Mouse (Mus musculus) forebrain, embryonic 15.5 days (tissue): Measurements from ENCODE around the gene Ankrd33b. TPM values are rescaled to one million over a fixed set of nuclear protein-coding genes. Genes with fewer than 3 reads are reported as not detected.

ENCODE experiments used
- ATAC-seq: fragments of 200-750 bp; cut with Nextera tagmentation; replicated peaks from 2 replicates; pipeline ENCODE4 v1.8.0; 2017; ENCODE audit warnings: mild to moderate bottlenecking, moderate TSS enrichment, moderate library complexity
- H3K27ac ChIP-seq: fragments of 300-500 bp; sonication (generic); replicated peaks from 2 replicates; pipeline ENCODE4 v1.5.1; 2015; ENCODE audit warnings: mild to moderate bottlenecking, inconsistent platforms
- H3K27me3 ChIP-seq: fragments of 300-500 bp; sonication (generic); 2 replicates; pipeline ENCODE4 v1.6.1; 2015; ENCODE audit warnings: inconsistent platforms
- H3K36me3 ChIP-seq: fragments of 300-500 bp; sonication (generic); 2 replicates; pipeline ENCODE4 v1.6.1; 2015; ENCODE audit warnings: mild to moderate bottlenecking, inconsistent platforms
- H3K4me1 ChIP-seq: fragments of 300-500 bp; sonication (generic); 2 replicates; pipeline ENCODE4 v1.6.1; 2015; ENCODE audit warnings: inconsistent platforms
- H3K4me2 ChIP-seq: fragments of 300-500 bp; sonication (generic); replicated peaks from 2 replicates; pipeline ENCODE4 v1.6.1; 2015; ENCODE audit warnings: mild to moderate bottlenecking, inconsistent platforms
- H3K4me3 ChIP-seq: fragments of 300-500 bp; sonication (generic); 2 replicates; pipeline ENCODE4 v1.5.1; 2015; ENCODE audit warnings: mild to moderate bottlenecking, inconsistent platforms
- H3K9ac ChIP-seq: fragments of 300-500 bp; sonication (generic); replicated peaks from 2 replicates; pipeline ENCODE4 v1.6.1; 2015; ENCODE audit warnings: mild to moderate bottlenecking, inconsistent platforms
- H3K9me3 ChIP-seq: fragments of 300-500 bp; sonication (generic); 2 replicates; pipeline ENCODE4 v1.6.1; 2016; ENCODE audit warnings: inconsistent platforms
- WGBS: fragments of 180-500 bp; shearing (Covaris S2); methylation state at CpG from one replicate; pipeline ENCODE4 v1.1.7; 2015; ENCODE audit warnings: mixed read lengths; 5-methylcytosine and 5-hydroxymethylcytosine counted together
- polyA plus RNA-seq: library from polyadenylated mRNA; unstranded; fragments of >200 nt; fragmentation: Nextera tagmentation; extraction: Ambion mirVana; gene quantifications from 2 replicates; pipeline ENCODE4 v1.2.1, GENCODE M21; 2015

Ankrd33b gene
- polyA plus RNA-seq, result 0.43 and 0.60 TPM in 2 replicates

GRCm38 (mm10) chr15:31367481-31368200, at the start of gene Ankrd33b:
TSS of gene Ankrd33b (minus strand) at chr15:31367726.
- H3K9me3 ChIP-seq, result no peaks in the 10 kb centered on the region
- WGBS, result under 1% methylated on average over 49 of the region's 49 CpGs
- no peaks in the 10 kb centered on the region for H3K36me3 ChIP-seq
- H3K27ac ChIP-seq, result no peak within 1 kb of the TSS
- H3K27me3 ChIP-seq, result peaks cover 45% of the 10 kb centered on the region
- peak; percentile 55 for ATAC-seq
- peak within 1 kb of the TSS; percentile 99 for H3K4me2 ChIP-seq
- H3K9ac ChIP-seq, result peak within 1 kb of the TSS; percentile 51
- peak within 1 kb of the TSS; percentile 59 for H3K4me3 ChIP-seq
- peaks cover 28% of the 10 kb centered on the region for H3K4me1 ChIP-seq

DNA sequence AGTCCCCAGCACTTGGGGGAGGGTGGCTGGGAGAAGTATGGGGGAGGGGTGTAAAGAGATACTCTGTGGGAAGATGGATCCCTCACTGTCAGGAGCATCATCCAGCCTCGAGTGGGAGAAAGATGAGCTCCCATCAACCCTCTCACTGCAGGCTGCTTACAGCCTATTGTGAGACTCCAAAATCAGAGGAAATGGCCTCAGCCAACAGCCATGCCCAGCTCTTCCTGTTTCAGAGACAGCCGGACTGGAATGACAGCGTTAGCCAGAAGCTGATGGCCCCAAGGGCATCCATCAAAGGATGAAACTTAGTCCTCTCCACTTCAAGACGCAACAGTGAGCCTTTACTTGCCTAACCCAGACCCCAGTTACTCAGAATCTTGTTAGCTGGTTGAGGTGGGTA, 47.7 kb upstream of the Ankrd33b start:
- H3K4me1 ChIP-seq, result no peaks in the 10 kb centered on the region
- H3K36me3 ChIP-seq, result no peaks in the 10 kb centered on the region
- H3K27me3 ChIP-seq, result no peaks in the 10 kb centered on the region
- ATAC-seq, result no peak
- H3K4me3 ChIP-seq, result no peak overlapping the region
- no peaks in the 10 kb centered on the region for H3K9me3 ChIP-seq
- no peak overlapping the region for H3K4me2 ChIP-seq
- WGBS, result 80% methylated on average over 4 of the region's 4 CpGs
- H3K9ac ChIP-seq, result no peak overlapping the region
- no peak overlapping the region for H3K27ac ChIP-seq

DNA sequence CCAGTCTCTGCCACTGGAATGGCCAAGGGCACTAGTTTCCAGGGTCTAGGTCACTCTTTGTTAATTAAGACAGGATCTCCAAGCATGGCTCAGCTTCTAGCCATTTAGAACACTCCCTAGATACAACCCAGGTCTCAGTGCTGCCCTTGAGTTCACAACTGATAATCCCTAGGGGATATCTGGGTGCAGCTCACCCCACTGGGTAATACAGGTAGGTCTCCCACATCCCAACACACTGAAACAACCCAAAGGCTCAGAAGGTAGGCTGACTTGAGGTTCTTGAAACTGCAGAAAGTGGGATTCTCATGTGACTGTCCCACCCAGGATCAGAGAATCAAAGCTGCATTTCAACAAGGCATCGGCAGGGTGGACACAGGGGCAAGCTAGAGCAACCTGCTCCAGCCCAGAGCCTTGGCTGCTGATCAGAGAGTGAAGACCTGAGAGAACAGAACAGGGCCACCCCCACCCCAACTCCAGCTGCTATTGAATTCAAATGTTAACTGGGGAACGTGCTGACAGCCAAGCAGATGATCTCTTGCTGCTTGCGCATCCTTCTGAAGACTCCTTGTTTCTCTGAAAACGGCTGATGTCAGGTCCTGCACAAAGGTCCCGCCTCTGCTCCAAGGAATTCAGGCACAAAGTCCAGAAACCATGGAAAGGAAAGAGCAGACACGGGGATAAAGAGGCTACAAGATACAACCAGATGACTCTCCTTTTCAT, 46.8 kb upstream of the Ankrd33b start:
- no peak overlapping the region for H3K9ac ChIP-seq
- H3K27ac ChIP-seq, result no peak overlapping the region
- H3K36me3 ChIP-seq, result no peaks in the 10 kb centered on the region
- WGBS, result 54% methylated on average over 6 of the region's 6 CpGs
- no peak overlapping the region for H3K4me3 ChIP-seq
- H3K4me1 ChIP-seq, result no peaks in the 10 kb centered on the region
- H3K9me3 ChIP-seq, result no peaks in the 10 kb centered on the region
- no peak overlapping the region for H3K4me2 ChIP-seq
- ATAC-seq, result no peak
- H3K27me3 ChIP-seq, result no peaks in the 10 kb centered on the region

DNA sequence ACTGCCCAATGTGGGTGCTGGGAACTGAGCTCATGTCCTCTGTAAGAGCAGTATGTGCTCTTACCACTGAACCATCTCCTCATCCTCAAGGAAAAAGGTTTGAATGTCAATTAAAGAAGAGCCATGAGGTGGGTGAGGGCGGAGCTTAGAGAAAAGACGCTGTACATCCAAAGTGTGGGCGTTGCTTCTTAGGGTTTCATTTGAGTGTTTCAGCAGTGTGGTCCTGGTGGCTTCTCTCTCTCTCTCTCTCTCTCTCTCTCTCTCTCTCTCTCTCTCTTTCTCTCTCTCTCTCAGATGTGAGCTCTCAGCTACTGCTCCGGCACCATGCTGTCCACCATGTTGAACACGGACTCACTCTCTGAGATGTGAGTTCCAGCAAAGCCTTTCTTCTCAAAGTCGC, 46.1 kb upstream of the Ankrd33b start:
- ATAC-seq, result no peak
- no peaks in the 10 kb centered on the region for H3K36me3 ChIP-seq
- H3K4me1 ChIP-seq, result no peaks in the 10 kb centered on the region
- no peaks in the 10 kb centered on the region for H3K9me3 ChIP-seq
- no peak overlapping the region for H3K27ac ChIP-seq
- 90% methylated on average over 6 of the region's 6 CpGs for WGBS
- H3K4me2 ChIP-seq, result no peak overlapping the region
- H3K4me3 ChIP-seq, result no peak overlapping the region
- H3K9ac ChIP-seq, result no peak overlapping the region
- no peaks in the 10 kb centered on the region for H3K27me3 ChIP-seq

DNA sequence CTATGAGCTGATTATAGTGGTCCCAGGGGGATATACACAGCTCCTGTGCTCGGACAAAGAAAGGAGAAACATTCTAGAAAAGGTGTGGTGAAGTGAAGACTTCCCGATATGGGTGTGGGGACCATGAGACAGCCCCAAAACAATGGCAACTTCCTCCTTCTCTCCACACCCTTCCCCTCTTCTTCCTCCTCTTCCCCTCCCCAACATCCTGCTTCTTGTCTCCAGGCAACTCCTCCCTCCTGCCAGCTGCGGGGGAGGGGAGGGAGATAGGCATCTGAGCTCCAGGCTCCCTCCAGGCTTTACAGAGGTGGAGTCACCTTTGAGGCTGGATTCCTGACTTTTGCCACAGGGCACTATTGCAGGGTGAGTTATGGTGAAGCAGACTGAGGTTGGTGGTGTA, 45.4 kb upstream of the Ankrd33b start:
- Histone ChIP-seq H3K36me3 (no peaks in the 10 kb centered on the region), H3K9me3 (no peaks in the 10 kb centered on the region), H3K27me3 (no peaks in the 10 kb centered on the region), H3K9ac (no peak overlapping the region), H3K4me2 (no peak overlapping the region), H3K4me1 (no peaks in the 10 kb centered on the region), H3K27ac (no peak overlapping the region), H3K4me3 (no peak overlapping the region)
- no peak for ATAC-seq
- WGBS, result 51% methylated on average over 3 of the region's 3 CpGs

- H3K36me3 ChIP-seq, result no peaks in the 10 kb centered on the region
- ATAC-seq, result no peak
- H3K4me3 ChIP-seq, result no peak overlapping the region
- H3K9ac ChIP-seq, result no peak overlapping the region
- H3K27me3 ChIP-seq, result no peaks in the 10 kb centered on the region
- WGBS, result 88% methylated on average over 6 of the region's 6 CpGs
- H3K4me1 ChIP-seq, result no peaks in the 10 kb centered on the region
- no peaks in the 10 kb centered on the region for H3K9me3 ChIP-seq
- no peak overlapping the region for H3K27ac ChIP-seq
- no peak overlapping the region for H3K4me2 ChIP-seq
Observed at GRCm38 (mm10) chr15:31412436-31412835, 44.9 kb upstream of the Ankrd33b start.

- H3K27ac ChIP-seq, result no peak overlapping the region
- H3K4me2 ChIP-seq, result no peak overlapping the region
- ATAC-seq, result no peak
- no peak overlapping the region for H3K9ac ChIP-seq
- H3K4me1 ChIP-seq, result peaks cover 5% of the 10 kb centered on the region; the same call in 1 of the 2 replicates
- H3K27me3 ChIP-seq, result no peaks in the 10 kb centered on the region
- H3K4me3 ChIP-seq, result no peak overlapping the region
- 86% methylated on average over 4 of the region's 4 CpGs for WGBS
- no peaks in the 10 kb centered on the region for H3K9me3 ChIP-seq
- no peaks in the 10 kb centered on the region for H3K36me3 ChIP-seq
Observed at GRCm38 (mm10) chr15:31407490-31407889, 40.0 kb upstream of the Ankrd33b start.

DNA sequence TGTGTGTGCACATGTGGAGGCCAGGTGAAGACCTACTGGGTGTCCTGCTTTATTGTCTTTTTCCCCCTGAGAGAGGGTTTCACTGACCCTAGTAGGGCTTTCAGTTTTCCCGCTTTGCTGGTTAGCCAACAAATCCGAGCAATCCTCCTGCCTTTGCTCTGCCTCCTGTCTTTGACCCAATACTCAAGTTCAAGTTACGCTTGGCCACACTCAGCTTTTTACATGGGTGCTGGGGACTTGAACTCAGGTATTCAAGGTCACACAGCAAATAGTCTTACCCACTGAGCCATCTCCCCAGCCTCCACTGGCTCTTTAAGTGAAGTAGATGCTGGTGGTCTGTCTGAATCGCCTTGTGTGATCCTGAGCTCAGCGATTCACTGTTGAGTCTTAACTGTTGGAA, 39.4 kb upstream of the Ankrd33b start:
- 89% methylated on average over 5 of the region's 5 CpGs for WGBS
- H3K4me3 ChIP-seq, result no peak overlapping the region
- H3K36me3 ChIP-seq, result no peaks in the 10 kb centered on the region
- H3K9ac ChIP-seq, result no peak overlapping the region
- no peak overlapping the region for H3K27ac ChIP-seq
- no peak for ATAC-seq
- peaks cover 5% of the 10 kb centered on the region; the same call in 1 of the 2 replicates for H3K4me1 ChIP-seq
- no peak overlapping the region for H3K4me2 ChIP-seq
- H3K9me3 ChIP-seq, result no peaks in the 10 kb centered on the region
- H3K27me3 ChIP-seq, result no peaks in the 10 kb centered on the region

DNA sequence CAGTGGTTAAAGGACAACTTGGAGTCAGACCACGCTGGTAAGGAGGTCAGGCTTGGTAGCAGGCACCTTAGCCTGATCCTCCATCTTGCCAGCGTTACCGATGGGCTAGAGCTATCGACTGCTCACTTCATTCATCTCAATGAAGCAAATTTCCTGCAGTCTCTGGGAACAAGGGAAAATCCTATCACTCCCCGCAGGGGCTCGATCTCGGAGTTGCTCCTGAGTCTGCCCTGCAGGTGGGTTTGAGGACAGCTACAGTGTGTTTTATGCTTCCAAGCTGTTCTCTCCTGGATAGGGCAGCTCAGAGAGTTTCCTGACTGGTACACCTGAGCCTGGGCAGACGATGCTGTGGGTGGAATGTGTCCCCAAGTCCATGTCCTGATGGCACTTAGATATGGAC, 36.8 kb upstream of the Ankrd33b start:
- H3K27ac ChIP-seq, result no peak overlapping the region
- H3K4me2 ChIP-seq, result no peak overlapping the region
- no peak for ATAC-seq
- no peaks in the 10 kb centered on the region for H3K36me3 ChIP-seq
- no peak overlapping the region for H3K4me3 ChIP-seq
- WGBS, result 84% methylated on average over 8 of the region's 8 CpGs
- H3K9ac ChIP-seq, result no peak overlapping the region
- H3K4me1 ChIP-seq, result peaks cover 5% of the 10 kb centered on the region; the same call in 1 of the 2 replicates
- H3K9me3 ChIP-seq, result no peaks in the 10 kb centered on the region
- no peaks in the 10 kb centered on the region for H3K27me3 ChIP-seq

DNA sequence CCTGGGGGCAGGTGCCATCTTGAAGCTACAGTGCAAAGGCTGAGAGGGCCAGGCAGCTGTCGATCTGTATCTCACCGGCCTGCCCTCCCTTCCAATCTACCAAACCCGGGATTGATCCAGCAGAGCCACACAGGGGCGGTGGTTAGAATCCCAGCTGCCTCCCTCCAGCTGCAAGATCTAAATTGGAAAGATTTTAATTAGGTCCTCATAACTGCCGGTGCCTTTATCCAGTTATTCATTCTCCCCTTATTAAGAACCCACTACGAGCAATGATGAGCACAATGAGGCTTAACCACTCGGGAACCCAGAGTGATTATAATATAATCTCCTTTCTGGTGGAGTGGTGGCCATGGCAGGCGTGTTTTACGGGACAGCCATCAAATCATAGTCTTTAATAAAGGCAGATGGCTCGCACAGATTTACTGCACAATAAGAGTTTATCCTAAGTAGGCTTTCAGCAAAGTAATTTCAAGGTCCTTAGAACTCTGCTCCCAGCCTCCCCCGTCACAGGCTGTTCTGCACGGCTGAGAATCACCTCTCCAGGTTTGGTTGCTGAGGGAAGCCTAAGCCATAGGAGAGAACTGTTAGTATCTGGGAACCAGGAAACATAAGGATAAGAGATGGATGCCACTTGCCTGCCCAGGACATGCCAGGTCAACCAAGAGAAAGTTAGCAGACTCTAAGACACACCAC, 34.8 kb upstream of the Ankrd33b start:
- WGBS, result 16% methylated on average over 12 of the region's 12 CpGs
- Histone ChIP-seq H3K4me1 (peaks cover 5% of the 10 kb centered on the region; the same call in 1 of the 2 replicates), H3K4me2 (no peak overlapping the region), H3K9me3 (no peaks in the 10 kb centered on the region), H3K27me3 (no peaks in the 10 kb centered on the region), H3K9ac (no peak overlapping the region), H3K27ac (no peak overlapping the region), H3K4me3 (no peak overlapping the region), H3K36me3 (no peaks in the 10 kb centered on the region)
- ATAC-seq, result peak; percentile 55; the same call in 1 of the 2 replicates

- H3K9ac ChIP-seq, result no peak overlapping the region
- ATAC-seq, result no peak
- WGBS, result 48% methylated on average over 3 of the region's 3 CpGs
- no peaks in the 10 kb centered on the region for H3K36me3 ChIP-seq
- no peak overlapping the region for H3K4me2 ChIP-seq
- H3K9me3 ChIP-seq, result no peaks in the 10 kb centered on the region
- H3K4me3 ChIP-seq, result no peak overlapping the region
- no peak overlapping the region for H3K27ac ChIP-seq
- no peaks in the 10 kb centered on the region for H3K27me3 ChIP-seq
- peaks cover 5% of the 10 kb centered on the region; the same call in 1 of the 2 replicates for H3K4me1 ChIP-seq
Observed at GRCm38 (mm10) chr15:31400974-31401373, 33.4 kb upstream of the Ankrd33b start.

GRCm38 (mm10) chr15:31398769-31399168, 31.2 kb upstream of the Ankrd33b start:
- Histone ChIP-seq H3K27ac (no peak overlapping the region), H3K4me3 (no peak overlapping the region), H3K4me2 (no peak overlapping the region), H3K9ac (no peak overlapping the region), H3K27me3 (no peaks in the 10 kb centered on the region), H3K36me3 (no peaks in the 10 kb centered on the region), H3K4me1 (peaks cover 5% of the 10 kb centered on the region; the same call in 1 of the 2 replicates), H3K9me3 (no peaks in the 10 kb centered on the region)
- 93% methylated on average over 13 of the region's 13 CpGs for WGBS
- no peak for ATAC-seq
